Mouse (Mus musculus): Measurements from ENCODE around the gene Cspg5. TPM values are rescaled to one million over a fixed set of nuclear protein-coding genes. Genes with fewer than 3 reads are reported as not detected.

Gene Cspg5
- polyA plus RNA-seq, 1 experiment from 2014 or later = 3.1 TPM

- Histone ChIP-seq H3K27me3 (ENCODE audit: control insufficient read depth, insufficient read depth, low read length) (peaks cover 16% of the 10 kb centered on the region), H3K9ac (replicated peaks; ENCODE audit: low read length) (peak overlapping the region; percentile 42), H3K4me2 (ENCODE audit: low read depth, low read length) (peak overlapping the region; percentile 98), H3K36me3 (replicated peaks; ENCODE audit: control insufficient read depth, insufficient read depth, low read depth, low read length) (no peaks in the 10 kb centered on the region), H3K4me3 (ENCODE audit: low read depth, low read length) (peak overlapping the region; percentile 53), H3K9me3 (replicated peaks; ENCODE audit: control insufficient read depth, low read length) (no peaks in the 10 kb centered on the region), H3K4me1 (ENCODE audit: control insufficient read depth, insufficient read depth, low read length) (peaks cover 4% of the 10 kb centered on the region; the same call in 1 of the 2 replicates), H3K27ac (replicated peaks; ENCODE audit: low read depth, low read length) (no peak overlapping the region)
- ATAC-seq (replicated peaks; ENCODE audit: insufficient number of reproducible peaks, low FRiP score, low TSS enrichment, low read depth) (peak; percentile 78), DNase-seq (ENCODE audit: low spot score) (peak; percentile 54)
- 3% methylated on average over 34 of the region's 40 CpGs for WGBS
Observed at GRCm38 (mm10) chr9:110245590-110246320, 2.2 kb downstream of the Cspg5 start.

- H3K4me3 ChIP-seq (ENCODE audit: low read depth, low read length) = peak overlapping the region; percentile 53
- no peak overlapping the region for H3K9ac ChIP-seq (replicated peaks; ENCODE audit: low read length)
- 44% methylated on average over 13 of the region's 13 CpGs for WGBS
- no peaks in the 10 kb centered on the region for H3K9me3 ChIP-seq (replicated peaks; ENCODE audit: control insufficient read depth, low read length)
- peaks cover 4% of the 10 kb centered on the region; the same call in 1 of the 2 replicates for H3K4me1 ChIP-seq (ENCODE audit: control insufficient read depth, insufficient read depth, low read length)
- no peaks in the 10 kb centered on the region for H3K36me3 ChIP-seq (replicated peaks; ENCODE audit: control insufficient read depth, insufficient read depth, low read depth, low read length)
- H3K4me2 ChIP-seq (ENCODE audit: low read depth, low read length) = peak overlapping the region; percentile 98
- H3K27me3 ChIP-seq (ENCODE audit: control insufficient read depth, insufficient read depth, low read length) = peaks cover 16% of the 10 kb centered on the region
- DNase-seq (ENCODE audit: low spot score) (no peak), ATAC-seq (replicated peaks; ENCODE audit: insufficient number of reproducible peaks, low FRiP score, low TSS enrichment, low read depth) (0 out of 2 replicates have a peak, but pooled peaks have one; percentile 20)
- H3K27ac ChIP-seq (replicated peaks; ENCODE audit: low read depth, low read length) = no peak overlapping the region
Observed at GRCm38 (mm10) chr9:110246321-110246640, 2.7 kb downstream of the Cspg5 start.

GRCm38 (mm10) chr9:110247049-110247448 is 3.5 kb downstream of the Cspg5 start:
- no peak overlapping the region for H3K4me3 ChIP-seq (ENCODE audit: low read depth, low read length)
- ATAC-seq (replicated peaks; ENCODE audit: insufficient number of reproducible peaks, low FRiP score, low TSS enrichment, low read depth) = no peak
- WGBS = 86% methylated on average over 10 of the region's 10 CpGs
- DNase-seq (ENCODE audit: low spot score) = no peak
- no peak overlapping the region for H3K9ac ChIP-seq (replicated peaks; ENCODE audit: low read length)
- H3K4me2 ChIP-seq (ENCODE audit: low read depth, low read length) = no peak overlapping the region
- H3K9me3 ChIP-seq (replicated peaks; ENCODE audit: control insufficient read depth, low read length) = no peaks in the 10 kb centered on the region
- peaks cover 16% of the 10 kb centered on the region for H3K27me3 ChIP-seq (ENCODE audit: control insufficient read depth, insufficient read depth, low read length)
- H3K4me1 ChIP-seq (ENCODE audit: control insufficient read depth, insufficient read depth, low read length) = peaks cover 4% of the 10 kb centered on the region; the same call in 1 of the 2 replicates
- no peak overlapping the region for H3K27ac ChIP-seq (replicated peaks; ENCODE audit: low read depth, low read length)
- no peaks in the 10 kb centered on the region for H3K36me3 ChIP-seq (replicated peaks; ENCODE audit: control insufficient read depth, insufficient read depth, low read depth, low read length)

GRCm38 (mm10) chr9:110248861-110249260 is 5.3 kb downstream of the Cspg5 start:
- WGBS = 76% methylated on average over 2 of the region's 2 CpGs
- no peak for ATAC-seq (replicated peaks; ENCODE audit: insufficient number of reproducible peaks, low FRiP score, low TSS enrichment, low read depth)
- H3K27me3 ChIP-seq (ENCODE audit: control insufficient read depth, insufficient read depth, low read length) = peaks cover 14% of the 10 kb centered on the region
- no peak overlapping the region for H3K4me3 ChIP-seq (ENCODE audit: low read depth, low read length)
- no peak overlapping the region for H3K27ac ChIP-seq (replicated peaks; ENCODE audit: low read depth, low read length)
- H3K9me3 ChIP-seq (replicated peaks; ENCODE audit: control insufficient read depth, low read length) = no peaks in the 10 kb centered on the region
- H3K4me2 ChIP-seq (ENCODE audit: low read depth, low read length) = no peak overlapping the region
- peaks cover 4% of the 10 kb centered on the region; the same call in 1 of the 2 replicates for H3K4me1 ChIP-seq (ENCODE audit: control insufficient read depth, insufficient read depth, low read length)
- DNase-seq (ENCODE audit: low spot score) = no peak
- no peak overlapping the region for H3K9ac ChIP-seq (replicated peaks; ENCODE audit: low read length)
- no peaks in the 10 kb centered on the region for H3K36me3 ChIP-seq (replicated peaks; ENCODE audit: control insufficient read depth, insufficient read depth, low read depth, low read length)

- DNase-seq (ENCODE audit: low spot score) (peak; percentile 67), ATAC-seq (replicated peaks; ENCODE audit: insufficient number of reproducible peaks, low FRiP score, low TSS enrichment, low read depth) (peak; percentile 58)
- H3K9me3 ChIP-seq (replicated peaks; ENCODE audit: control insufficient read depth, low read length) = no peaks in the 10 kb centered on the region
- no peak overlapping the region; the same call in 1 of the 2 replicates for H3K4me2 ChIP-seq (ENCODE audit: low read depth, low read length)
- peaks cover 4% of the 10 kb centered on the region; the same call in 1 of the 2 replicates for H3K4me1 ChIP-seq (ENCODE audit: control insufficient read depth, insufficient read depth, low read length)
- H3K36me3 ChIP-seq (replicated peaks; ENCODE audit: control insufficient read depth, insufficient read depth, low read depth, low read length) = no peaks in the 10 kb centered on the region
- WGBS = 12% methylated on average over 11 of the region's 11 CpGs
- H3K4me3 ChIP-seq (ENCODE audit: low read depth, low read length) = no peak overlapping the region
- H3K9ac ChIP-seq (replicated peaks; ENCODE audit: low read length) = peak overlapping the region; percentile 39; the same call in 1 of the 2 replicates
- H3K27me3 ChIP-seq (ENCODE audit: control insufficient read depth, insufficient read depth, low read length) = peaks cover 5% of the 10 kb centered on the region
- peak overlapping the region; percentile 44 for H3K27ac ChIP-seq (replicated peaks; ENCODE audit: low read depth, low read length)
Observed at GRCm38 (mm10) chr9:110249823-110250543, 6.4 kb downstream of the Cspg5 start.

- H3K9me3 ChIP-seq (replicated peaks; ENCODE audit: control insufficient read depth, low read length) = no peaks in the 10 kb centered on the region
- 88% methylated on average over 14 of the region's 14 CpGs for WGBS
- no peaks in the 10 kb centered on the region; the same call in 1 of the 2 replicates for H3K27me3 ChIP-seq (ENCODE audit: control insufficient read depth, insufficient read depth, low read length)
- H3K4me1 ChIP-seq (ENCODE audit: control insufficient read depth, insufficient read depth, low read length) = peaks cover 4% of the 10 kb centered on the region; the same call in 1 of the 2 replicates
- H3K9ac ChIP-seq (replicated peaks; ENCODE audit: low read length) = no peak overlapping the region
- H3K36me3 ChIP-seq (replicated peaks; ENCODE audit: control insufficient read depth, insufficient read depth, low read depth, low read length) = no peaks in the 10 kb centered on the region
- no peak for DNase-seq (ENCODE audit: low spot score)
- no peak for ATAC-seq (replicated peaks; ENCODE audit: insufficient number of reproducible peaks, low FRiP score, low TSS enrichment, low read depth)
- no peak overlapping the region for H3K4me2 ChIP-seq (ENCODE audit: low read depth, low read length)
- H3K27ac ChIP-seq (replicated peaks; ENCODE audit: low read depth, low read length) = no peak overlapping the region
- no peak overlapping the region for H3K4me3 ChIP-seq (ENCODE audit: low read depth, low read length)
Observed at GRCm38 (mm10) chr9:110250776-110251175, 7.2 kb downstream of the Cspg5 start.

- no peaks in the 10 kb centered on the region for H3K4me1 ChIP-seq (ENCODE audit: control insufficient read depth, insufficient read depth, low read length)
- ATAC-seq (replicated peaks; ENCODE audit: insufficient number of reproducible peaks, low FRiP score, low TSS enrichment, low read depth) (peak; percentile 82), DNase-seq (ENCODE audit: low spot score) (no peak)
- no peaks in the 10 kb centered on the region for H3K9me3 ChIP-seq (replicated peaks; ENCODE audit: control insufficient read depth, low read length)
- H3K27ac ChIP-seq (replicated peaks; ENCODE audit: low read depth, low read length) = no peak overlapping the region
- H3K27me3 ChIP-seq (ENCODE audit: control insufficient read depth, insufficient read depth, low read length) = no peaks in the 10 kb centered on the region
- H3K9ac ChIP-seq (replicated peaks; ENCODE audit: low read length) = no peak overlapping the region
- H3K4me3 ChIP-seq (ENCODE audit: low read depth, low read length) = no peak overlapping the region
- H3K4me2 ChIP-seq (ENCODE audit: low read depth, low read length) = no peak overlapping the region
- WGBS = 66% methylated on average over 15 of the region's 15 CpGs
- H3K36me3 ChIP-seq (replicated peaks; ENCODE audit: control insufficient read depth, insufficient read depth, low read depth, low read length) = no peaks in the 10 kb centered on the region
Observed at GRCm38 (mm10) chr9:110255407-110256019, 11.9 kb downstream of the Cspg5 start.
